Mouse (Mus musculus) spleen, postnatal 0 days (tissue): ENCODE data around the gene Rtkn. TPM values are rescaled to one million over a fixed set of nuclear protein-coding genes. Genes with fewer than 3 reads are reported as not detected.

Experiments
- microRNA counts: library from miRNA; unstranded; fragments of <30 nt; microRNA quantifications from one replicate; lab custom pipeline; 2015
- polyA plus RNA-seq: library from polyadenylated mRNA; unstranded; fragments of >200 nt; fragmentation: Nextera tagmentation; extraction: Ambion mirVana; gene quantifications from 2 replicates; pipeline ENCODE4 v1.2.1, GENCODE M21; 2015

The Rtkn gene
- 3.6 and 3.9 TPM in 2 replicates for polyA plus RNA-seq

DNA sequence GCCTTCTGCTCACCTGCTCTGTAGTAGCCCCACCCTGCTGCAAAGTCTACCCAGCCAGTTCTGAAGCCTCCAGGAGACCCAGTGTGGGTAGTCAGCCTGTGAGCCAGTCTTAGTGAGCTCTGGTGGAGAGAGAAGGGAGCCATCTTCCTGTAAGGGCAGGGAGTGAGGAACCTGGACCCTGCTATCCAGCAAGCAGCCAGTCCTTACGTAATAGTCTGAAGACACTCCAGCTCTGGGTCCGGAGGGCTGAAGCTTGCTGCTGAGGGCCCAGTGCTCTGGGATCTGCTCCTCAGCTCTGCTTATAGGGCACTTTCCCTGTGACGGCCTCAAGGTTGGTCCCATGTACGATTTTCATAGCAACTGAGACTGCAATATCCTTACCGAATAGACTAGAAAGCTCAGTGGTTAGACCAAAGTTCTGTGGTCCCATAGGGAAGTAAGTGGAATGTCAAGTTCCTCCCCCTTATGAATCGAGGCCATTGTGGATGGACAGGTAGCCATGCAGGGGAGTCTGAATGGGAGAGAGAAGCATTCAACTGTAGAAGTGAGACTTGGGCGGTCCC, at the start of gene Rtkn:
Gene Rtkn, plus strand, starts transcription at position 513 of the 563 bp plus-strand sequence.

GRCm38 (mm10) chr6:83086121-83087035, 48.9 kb upstream of the Rtkn start, which contains the start of gene Lbx2:
Gene Lbx2 (plus strand): TSS chr6:83086367.

DNA sequence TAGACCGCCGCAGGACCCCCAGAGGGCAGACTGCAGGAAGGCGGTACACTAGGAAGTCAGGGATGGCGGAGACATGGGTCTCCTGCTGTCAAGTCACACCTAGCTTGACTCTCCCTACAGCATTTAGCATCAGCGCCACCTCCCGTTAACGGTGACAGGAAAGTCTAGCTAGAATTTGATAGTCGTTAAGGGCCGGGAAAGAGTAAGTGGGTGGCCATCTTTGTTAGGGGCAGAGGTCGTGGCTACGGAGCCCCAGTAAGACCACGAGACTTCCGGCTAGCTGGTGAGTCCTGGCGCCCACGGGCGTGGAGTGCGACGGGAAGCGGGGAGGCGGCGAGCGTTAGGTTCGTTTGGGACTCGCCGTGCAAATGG, 34.0 kb upstream of the Rtkn start, which contains the start of the genes Ccdc142 and Gm42688:
Gene Ccdc142, plus strand, starts transcription at position 286 of the 372 bp plus-strand sequence.
Gene Gm42688, plus strand, starts transcription at position 302 of the 372 bp plus-strand sequence.

GRCm38 (mm10) chr6:83108762-83109668, 26.2 kb upstream of the Rtkn start, which contains the start of gene Mrpl53:
Gene Mrpl53 (plus strand): TSS chr6:83109040.

DNA sequence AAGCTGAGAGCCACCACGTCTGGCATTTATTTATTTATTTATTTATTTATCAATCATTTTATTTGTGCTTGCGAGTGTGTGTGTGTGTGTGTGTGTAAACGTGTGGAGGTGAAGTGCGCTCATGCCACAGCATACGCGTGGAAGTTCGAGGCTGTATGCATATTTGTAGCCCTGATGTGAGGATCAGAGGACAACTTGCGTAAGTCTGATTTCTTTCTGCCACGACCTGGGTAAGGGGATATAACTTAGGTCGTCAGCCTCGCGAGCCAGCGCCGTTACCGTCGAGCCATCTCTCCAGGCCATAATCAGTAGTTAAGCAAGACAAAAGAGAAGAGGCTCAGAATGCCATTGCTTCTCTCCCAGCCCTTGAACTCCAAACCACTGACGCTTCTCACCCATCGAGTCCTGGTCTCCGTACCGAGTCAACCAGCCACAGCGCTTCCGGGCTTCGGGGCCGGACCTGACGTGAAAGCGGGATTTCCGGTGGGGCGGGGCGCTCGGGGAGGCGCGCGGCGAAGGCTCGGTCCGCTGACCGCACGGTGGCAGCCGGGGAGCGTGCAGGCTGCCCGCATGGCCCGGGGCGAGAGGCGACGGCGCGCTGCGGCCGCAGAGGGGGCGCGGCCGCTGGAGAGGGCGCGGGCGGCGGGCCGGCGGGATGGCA, 20.1 kb upstream of the Rtkn start, which contains the start of gene Mogs:
Gene Mogs, plus strand, starts transcription at position 486 of the 661 bp plus-strand sequence.

DNA sequence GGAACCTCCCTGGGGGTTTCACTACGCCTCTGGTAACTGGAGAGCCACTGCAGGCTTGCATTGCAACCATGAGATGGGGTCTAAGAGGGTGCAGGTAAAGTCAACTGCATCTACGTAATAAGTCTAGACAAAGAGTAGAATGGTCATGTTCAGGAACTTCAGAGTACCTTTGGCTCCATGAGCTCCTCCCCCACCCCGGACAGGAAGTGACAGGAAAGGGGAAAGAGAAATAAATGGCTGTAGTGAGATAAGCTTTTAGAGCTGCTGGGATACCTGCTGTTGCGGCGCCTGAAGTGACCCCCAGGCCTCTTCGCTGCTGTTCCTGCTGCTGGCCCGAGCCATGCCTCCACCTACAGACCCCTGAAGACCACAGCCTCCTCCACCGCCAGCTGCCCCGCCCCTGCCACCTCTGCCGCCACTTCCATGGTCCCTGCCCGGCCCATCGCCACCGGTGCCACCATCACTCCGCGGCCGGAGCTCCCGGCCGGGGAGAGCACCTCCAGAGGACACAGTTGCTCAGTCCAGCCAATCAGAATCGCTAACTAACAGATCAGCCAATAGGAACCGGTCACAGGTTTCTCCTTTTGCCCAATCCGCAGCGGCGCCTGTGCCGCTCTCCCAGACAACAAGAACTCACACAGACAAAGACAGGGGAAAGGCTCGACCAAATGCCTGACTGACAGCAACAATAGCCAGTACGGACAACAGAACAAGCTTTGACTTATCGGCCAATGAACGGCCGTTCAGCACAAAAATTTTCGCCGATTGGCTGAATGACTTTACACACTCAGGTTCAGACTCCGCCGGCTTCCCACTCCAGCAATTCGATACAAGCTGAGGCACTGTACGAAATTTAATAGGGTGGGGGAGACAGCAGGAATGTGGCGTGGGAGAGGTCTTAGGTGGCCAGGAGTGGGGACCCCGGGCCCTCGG, 14.1 kb upstream of the Rtkn start, which contains the start of gene Wbp1:
Gene Wbp1, minus strand, starts transcription at position 630 of the 933 bp plus-strand sequence.

GRCm38 (mm10) chr6:83125331-83125730, 9.9 kb upstream of the Rtkn start, which contains the start of gene Ino80b:
Gene Ino80b (minus strand): TSS chr6:83125431.

DNA sequence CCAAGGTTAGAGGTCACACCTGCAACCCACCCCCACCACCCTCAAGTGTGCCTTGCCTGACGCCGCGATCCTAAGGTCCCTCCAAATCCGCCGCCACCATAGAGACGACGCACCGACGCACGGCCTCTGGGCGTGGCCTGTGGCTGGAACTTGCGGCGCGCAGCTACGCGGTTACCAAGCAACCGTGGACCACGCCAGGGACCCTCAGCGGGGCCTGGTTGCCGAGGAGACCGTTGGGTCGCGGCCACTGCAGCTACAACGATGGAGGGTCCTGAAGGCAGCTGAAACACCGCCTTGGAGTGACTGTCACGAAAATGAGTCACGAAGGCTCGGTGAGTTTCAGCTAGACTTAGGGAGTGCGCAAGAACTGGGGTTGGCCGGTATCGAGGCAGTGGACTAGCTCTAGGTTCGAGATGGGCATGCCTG, 21.0 kb downstream of the Rtkn start, which contains the start of the genes Wdr54 and 1700003E16Rik:
Gene Wdr54, minus strand, starts transcription at position 139 of the 426 bp plus-strand sequence.
Gene 1700003E16Rik, plus strand, starts transcription at position 146 of the 426 bp plus-strand sequence.

GRCm38 (mm10) chr6:83165607-83166242, 30.5 kb downstream of the Rtkn start, which contains the start of gene Dctn1:
Gene Dctn1 (plus strand): TSS chr6:83165920.

MicroRNA genes within 50 kb of the gene (microRNA counts, 519-probe panel; counts per million panel counts)
- microRNA mmu-miR-3470a+mmu-miR-3470b (lab: Ali Mortazavi, UCI), result 88.3 counts per million

Other genes with a start within 250 kb of the Rtkn start
- 0.36 and 0.43 TPM in 2 replicates for gene Sema4f, start 195.7 kb upstream of the Rtkn start, polyA plus RNA-seq
- gene M1ap, start 188.6 kb upstream of the Rtkn start, polyA plus RNA-seq, result 15.5 and 16.1 TPM in 2 replicates
- 26.3 and 28.2 TPM in 2 replicates for gene Dok1, start 102.0 kb upstream of the Rtkn start, polyA plus RNA-seq
- gene Loxl3, start 101.3 kb upstream of the Rtkn start, polyA plus RNA-seq, result 1.8 and 3.1 TPM in 2 replicates
- 193 and 196 TPM in 2 replicates for gene Aup1, start 80.9 kb upstream of the Rtkn start, polyA plus RNA-seq
- gene Htra2, start 80.2 kb upstream of the Rtkn start, polyA plus RNA-seq, result 114 and 124 TPM in 2 replicates
- 0.59 and 0.73 TPM in 2 replicates for gene Dqx1, start 77.6 kb upstream of the Rtkn start, polyA plus RNA-seq
- not detected in 2 replicates for gene Tlx2, start 65.2 kb upstream of the Rtkn start, polyA plus RNA-seq
- 23.5 and 25.1 TPM in 2 replicates for gene Pcgf1, start 57.6 kb upstream of the Rtkn start, polyA plus RNA-seq
- gene Lbx2, start 49.1 kb upstream of the Rtkn start, polyA plus RNA-seq, result 0.51 and 1.0 TPM in 2 replicates
- 1.6 and 2.2 TPM in 2 replicates for gene Ccdc142, start 33.9 kb upstream of the Rtkn start, polyA plus RNA-seq
- gene Gm42688, start 33.8 kb upstream of the Rtkn start, polyA plus RNA-seq, result 1.4 and 2.5 TPM in 2 replicates
- gene Mrpl53, start 26.4 kb upstream of the Rtkn start, polyA plus RNA-seq, result 78.0 and 87.2 TPM in 2 replicates
- gene Mogs, start 20.0 kb upstream of the Rtkn start, polyA plus RNA-seq, result 32.6 and 33.7 TPM in 2 replicates
- gene Wbp1, start 13.9 kb upstream of the Rtkn start, polyA plus RNA-seq, result 36.8 and 44.2 TPM in 2 replicates
- gene Ino80b, start 10.0 kb upstream of the Rtkn start, polyA plus RNA-seq, result 8.7 and 10.1 TPM in 2 replicates
- 0.40 and 0.43 TPM in 2 replicates for gene Wdr54, start 20.9 kb downstream of the Rtkn start, polyA plus RNA-seq
- 0.10 and 0.11 TPM in 2 replicates for gene 1700003E16Rik, start 20.9 kb downstream of the Rtkn start, polyA plus RNA-seq
- 25.0 and 30.5 TPM in 2 replicates for gene Dctn1, start 30.5 kb downstream of the Rtkn start, polyA plus RNA-seq
- gene Slc4a5, start 84.4 kb downstream of the Rtkn start, polyA plus RNA-seq, result 0.07 and 0.11 TPM in 2 replicates
- 31.5 and 41.3 TPM in 2 replicates for gene Mthfd2, start 190.4 kb downstream of the Rtkn start, polyA plus RNA-seq
- gene Mob1a, start 190.6 kb downstream of the Rtkn start, polyA plus RNA-seq, result 38.3 and 41.6 TPM in 2 replicates
- gene Bola3, start 213.7 kb downstream of the Rtkn start, polyA plus RNA-seq, result 298 and 364 TPM in 2 replicates